Mouse (Mus musculus) heart, postnatal 4 days (tissue): ENCODE results near the gene Olfr889. TPM values are rescaled to one million over a fixed set of nuclear protein-coding genes. Genes with fewer than 3 reads are reported as not detected.
"Not testable (repeated sequence)": the region's sequence is repeated elsewhere in the genome, so short reads cannot be mapped to it uniquely, and the experiment has no call there.

Source experiments
- DNase-seq: peaks from one replicate; pipeline ENCODE4 v3.0.0; 2021
- total RNA-seq, 2 experiments: library from RNA; stranded (reverse); gene quantifications; 2 replicates each; pipeline ENCODE4 v1.2.3; 2021

Olfr889 gene
- total RNA-seq: not detected

- no peak for DNase-seq
These were observed at the start of gene Olfr889 for GRCm38 (mm10) chr9:38114898-38115297. Olfr889 (plus strand) TSS chr9:38115198.

- no peak for DNase-seq
These were observed 31.2 kb upstream of the Olfr889 start, which contains the start of gene Olfr887 for GRCm38 (mm10) chr9:38083772-38084171. Olfr887 (plus strand) TSS chr9:38084072.

DNA sequence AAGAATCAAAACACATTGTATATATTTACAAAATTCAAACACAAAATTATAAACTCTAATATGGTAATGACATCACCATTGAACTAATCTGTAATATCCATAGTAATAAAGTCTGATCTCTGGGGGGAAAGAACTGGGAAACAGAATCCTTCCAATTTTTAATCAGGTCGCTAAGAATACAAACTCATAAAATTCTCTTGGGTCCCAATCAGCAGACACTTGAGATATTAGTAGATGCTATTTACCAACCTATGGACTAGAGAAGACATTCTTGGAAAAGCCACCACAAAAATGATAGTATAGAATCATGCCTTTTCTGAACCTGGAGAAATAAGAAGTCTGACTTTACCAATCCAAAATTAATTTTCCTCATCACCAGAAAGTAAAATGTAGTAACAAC lies 7.2 kb upstream of the Olfr889 start, which contains the start of gene Olfr888:
Gene Olfr888 (plus strand): TSS at position 301 of the 400 bp plus-strand sequence.
- no peak for DNase-seq

DNA sequence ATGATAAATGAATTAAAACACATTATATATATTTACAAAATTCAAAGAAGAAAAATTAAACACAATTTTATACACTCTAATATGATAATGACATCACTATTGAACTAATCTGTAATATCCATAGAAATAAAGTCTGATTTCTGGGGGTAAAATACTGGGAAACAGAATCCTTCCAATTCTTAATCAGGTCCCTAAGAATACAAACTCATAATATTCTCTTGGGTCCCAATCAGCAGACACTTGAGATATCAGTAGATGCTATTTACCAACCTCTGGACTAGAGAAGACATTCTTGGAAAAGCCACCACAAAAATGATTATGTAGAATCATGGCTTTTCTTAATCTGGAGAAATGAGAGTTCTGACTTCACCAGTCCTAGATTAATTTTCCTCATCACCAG lies 27.2 kb downstream of the Olfr889 start, which contains the start of gene Olfr890:
Gene Olfr890 (plus strand): TSS at position 301 of the 400 bp plus-strand sequence.
- DNase-seq: no peak

DNA sequence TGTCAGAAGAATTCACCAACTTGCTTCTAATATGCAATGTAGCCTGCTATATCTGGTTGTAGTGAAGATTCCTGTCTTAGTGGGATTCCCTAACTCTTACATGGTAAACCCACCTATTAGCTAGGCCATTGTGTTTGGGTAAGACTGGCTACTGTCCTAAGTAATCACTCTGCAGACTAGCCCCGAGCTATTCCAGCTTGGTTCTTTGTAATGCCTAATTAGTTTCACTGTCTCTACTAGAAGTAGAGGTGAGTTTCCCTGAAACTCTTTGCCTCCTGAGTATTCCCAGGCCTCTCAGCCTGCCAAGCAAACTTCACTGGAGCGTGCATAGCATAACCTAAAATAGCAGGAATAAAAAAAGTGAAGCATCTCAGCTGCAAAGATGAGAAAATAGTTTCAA lies 53.3 kb downstream of the Olfr889 start:
- DNase-seq: not testable (repeated sequence)

Other genes starting within 250 kb of the Olfr889 start
- not detected for gene Olfr145, start 218.5 kb upstream of the Olfr889 start, total RNA-seq
- not detected for gene Olfr878, start 197.4 kb upstream of the Olfr889 start, total RNA-seq
- not detected for gene Olfr881, start 123.4 kb upstream of the Olfr889 start, total RNA-seq
- gene Olfr883, start 89.4 kb upstream of the Olfr889 start, total RNA-seq: not detected
- not detected for gene Olfr884, start 68.6 kb upstream of the Olfr889 start, total RNA-seq
- not detected for gene Olfr885, start 53.9 kb upstream of the Olfr889 start, total RNA-seq
- not detected for gene Olfr887, start 31.1 kb upstream of the Olfr889 start, total RNA-seq
- not detected for gene Olfr888, start 7.1 kb upstream of the Olfr889 start, total RNA-seq
- gene Olfr890, start 27.3 kb downstream of the Olfr889 start, total RNA-seq: not detected
- gene Olfr891, start 65.6 kb downstream of the Olfr889 start, total RNA-seq: not detected
- gene Olfr893, start 93.2 kb downstream of the Olfr889 start, total RNA-seq: not detected
- not detected for gene Olfr894, start 102.9 kb downstream of the Olfr889 start, total RNA-seq
- not detected for gene Olfr143, start 137.6 kb downstream of the Olfr889 start, total RNA-seq
- gene Olfr895, start 152.7 kb downstream of the Olfr889 start, total RNA-seq: not detected
- not detected for gene Olfr896-ps1, start 175.9 kb downstream of the Olfr889 start, total RNA-seq
- gene Olfr25, start 213.9 kb downstream of the Olfr889 start, total RNA-seq: not detected
- not detected for gene Olfr898, start 233.2 kb downstream of the Olfr889 start, total RNA-seq